Mouse (Mus musculus): ENCODE measurements around the gene Gpx4. TPM values are rescaled to one million over a fixed set of nuclear protein-coding genes. Genes with fewer than 3 reads are reported as not detected.
A peak's percentile ranks its signal among the peaks of the same experiment; 100 is the strongest.
"Not testable (repeated sequence)": the region's sequence is repeated elsewhere in the genome, so short reads cannot be mapped to it uniquely, and the experiment has no call there.

Gene Gpx4
- total RNA-seq, 2 experiments from 2014 or later: 1,132 to 1,146 TPM

GRCm38 (mm10) chr10:80022806-80023205 is 24.2 kb upstream of the Gpx4 start:
- no peak for DNase-seq

GRCm38 (mm10) chr10:80023758-80024157 is 23.2 kb upstream of the Gpx4 start:
- DNase-seq: no peak

GRCm38 (mm10) chr10:80024229-80025043 is 22.5 kb upstream of the Gpx4 start:
- no peak for DNase-seq

GRCm38 (mm10) chr10:80025044-80025347 is 22.0 kb upstream of the Gpx4 start:
- DNase-seq: no peak

GRCm38 (mm10) chr10:80025463-80025862 is 21.5 kb upstream of the Gpx4 start:
- DNase-seq: no peak

- DNase-seq: no peak
These were observed 21.1 kb upstream of the Gpx4 start for GRCm38 (mm10) chr10:80025889-80026288.

GRCm38 (mm10) chr10:80027681-80028520 is 19.1 kb upstream of the Gpx4 start:
- DNase-seq: no peak

- DNase-seq: no peak
These were observed 18.5 kb upstream of the Gpx4 start for GRCm38 (mm10) chr10:80028521-80028846.

- no peak for DNase-seq
These were observed 16.8 kb upstream of the Gpx4 start for GRCm38 (mm10) chr10:80030191-80030590.

GRCm38 (mm10) chr10:80030736-80031135 is 16.2 kb upstream of the Gpx4 start:
- DNase-seq: no peak

GRCm38 (mm10) chr10:80032799-80033480 is 14.0 kb upstream of the Gpx4 start:
- DNase-seq: peak; percentile 79

- peak; percentile 57 for DNase-seq
These were observed 13.2 kb upstream of the Gpx4 start for GRCm38 (mm10) chr10:80033511-80034391.

GRCm38 (mm10) chr10:80035148-80035547 is 11.8 kb upstream of the Gpx4 start:
- DNase-seq: no peak

- DNase-seq: no peak
These were observed 11.3 kb upstream of the Gpx4 start for GRCm38 (mm10) chr10:80035686-80036085.

GRCm38 (mm10) chr10:80036832-80037231 is 10.1 kb upstream of the Gpx4 start:
- no peak for DNase-seq

- DNase-seq: peak; percentile 98
These were observed 7.4 kb upstream of the Gpx4 start, which contains the start of gene Polr2e for GRCm38 (mm10) chr10:80039559-80039979. Polr2e (minus strand) TSS chr10:80039795.

- DNase-seq: not testable (repeated sequence)
These were observed 5.4 kb upstream of the Gpx4 start for GRCm38 (mm10) chr10:80041409-80042060.

- DNase-seq: no peak
These were observed 2.9 kb upstream of the Gpx4 start for GRCm38 (mm10) chr10:80044087-80044486.

GRCm38 (mm10) chr10:80045364-80045763 is 1.6 kb upstream of the Gpx4 start:
- not testable (repeated sequence) for DNase-seq

- DNase-seq: no peak
These were observed 1.2 kb upstream of the Gpx4 start for GRCm38 (mm10) chr10:80045766-80046165.

- no peak for DNase-seq
These were observed 1.4 kb downstream of the Gpx4 start for GRCm38 (mm10) chr10:80048396-80048795.
